Mouse (Mus musculus) kidney, adult 2 months (tissue): ENCODE measurements around the gene Ssbp3.
A peak's percentile ranks its signal among the peaks of the same experiment; 100 is the strongest.

Source experiments
- CTCF ChIP-seq: fragments of 200-500 bp; conservative IDR thresholded peaks from 2 replicates; pipeline ENCODE4 v1.5.1; 2011; ENCODE audit warnings: low read depth, mild to moderate bottlenecking, control low read depth, low read length, moderate library complexity, mixed read lengths; ENCODE audit not compliant: insufficient read depth, insufficient read length
- POLR2A ChIP-seq: fragments of 200-500 bp; IDR thresholded peaks from one replicate; pipeline ENCODE4 v1.6.1; 2011; ENCODE audit warnings: low read depth, low read length, control low read depth

DNA sequence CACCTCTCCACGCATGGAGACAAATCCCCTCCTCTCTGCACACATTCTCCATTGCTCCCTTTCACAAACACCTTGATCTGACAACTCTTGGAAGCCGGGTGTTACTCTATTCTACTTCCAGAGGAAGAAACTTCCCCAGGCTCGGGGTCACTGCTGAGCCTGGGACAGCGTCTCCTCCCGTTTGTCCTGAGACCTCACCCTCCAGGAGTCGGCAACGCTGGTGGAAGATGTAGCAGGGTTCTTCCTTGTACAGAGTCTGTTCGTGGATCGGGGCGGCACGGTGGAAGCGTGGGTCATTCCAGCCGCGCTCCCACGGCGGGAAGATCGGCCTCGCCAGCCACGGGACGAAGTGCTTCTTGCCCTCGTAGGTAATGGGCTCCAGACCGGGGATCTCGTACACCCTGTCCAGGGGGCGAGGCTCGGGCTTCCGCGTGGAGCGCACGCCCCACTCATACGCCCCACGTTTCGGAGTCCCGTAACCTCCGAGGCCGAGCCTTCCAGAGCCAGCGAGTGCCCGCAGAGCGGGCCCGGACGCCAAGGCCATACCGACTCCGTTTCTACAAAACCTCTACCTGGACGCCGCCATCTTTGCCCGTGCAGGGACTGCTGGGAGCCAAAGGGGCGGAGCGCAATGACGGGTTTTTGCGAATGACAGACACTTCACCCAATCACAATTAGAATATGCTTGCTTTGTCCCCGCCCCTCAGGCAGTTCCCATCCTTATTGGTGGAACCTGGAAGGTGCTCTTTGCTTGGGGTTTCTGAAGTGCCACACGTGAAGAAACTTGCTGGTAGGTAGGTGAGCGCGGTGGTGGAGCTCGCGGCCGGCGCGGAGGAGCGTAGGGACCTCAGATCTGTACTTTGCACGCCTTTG lies 156.0 kb downstream of the Ssbp3 start, which contains the start of the genes Mrpl37 and Cyb5rl:
- TF ChIP-seq CTCF (no peak), POLR2A (peak; percentile 83)
